Mouse (Mus musculus) lung, adult 2 months (tissue): ENCODE measurements around the gene Palld.

Source experiments
- CTCF ChIP-seq: fragments of 200-500 bp; IDR thresholded peaks from 2 replicates; pipeline ENCODE4 v1.5.1; 2011; ENCODE audit warnings: mild to moderate bottlenecking, low read length, control low read depth; ENCODE audit not compliant: insufficient read depth
- POLR2A ChIP-seq: fragments of 200-500 bp; IDR thresholded peaks from 2 replicates; pipeline ENCODE4 v1.6.1; 2011; ENCODE audit warnings: low read depth, mild to moderate bottlenecking, control low read depth, low read length, borderline replicate concordance; ENCODE audit errors: extremely low read depth

DNA sequence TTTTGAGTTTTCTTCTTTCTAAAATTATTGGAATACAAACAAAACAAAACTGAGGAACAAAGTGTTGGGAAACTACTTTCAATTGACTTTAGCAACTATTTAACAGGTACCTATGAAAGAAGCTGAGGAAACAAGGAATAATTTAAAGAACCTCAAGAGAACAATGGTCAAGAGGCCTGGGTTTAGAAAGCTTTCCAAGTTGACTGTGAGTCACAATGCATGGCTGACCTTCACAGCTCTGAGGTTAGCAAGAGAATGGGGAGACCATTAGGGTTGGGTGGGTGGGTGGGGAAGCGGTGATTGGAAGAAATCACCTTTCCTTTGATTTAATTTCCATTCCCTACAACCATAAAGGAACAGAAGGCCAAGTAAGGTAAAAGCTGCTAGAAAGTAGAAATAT is 35.6 kb downstream of the Palld start:
- no peak for TF ChIP-seq CTCF
- no peak for TF ChIP-seq POLR2A
